Mouse (Mus musculus) C2C12 (cell line): ENCODE results near the gene Usp49.
"Not testable (repeated sequence)": the region's sequence is repeated elsewhere in the genome, so short reads cannot be mapped to it uniquely, and the experiment has no call there.

ENCODE experiments used
- CEBPB ChIP-seq: IDR thresholded peaks from one replicate; pipeline ENCODE4 v1.6.1; 2011; ENCODE audit warnings: low read depth, mild to moderate bottlenecking, control low read depth, moderate library complexity
- CTCF ChIP-seq: IDR thresholded peaks from one replicate; pipeline ENCODE4 v1.5.1; 2011; ENCODE audit not compliant: control insufficient read depth, insufficient read depth, insufficient read length
- MAX ChIP-seq: IDR thresholded peaks from one replicate; pipeline ENCODE4 v1.6.1; 2011; ENCODE audit warnings: mild to moderate bottlenecking, control low read depth
- USF1 ChIP-seq: IDR thresholded peaks from one replicate; pipeline ENCODE4 v1.6.1; 2011; ENCODE audit warnings: low read depth, mild to moderate bottlenecking, control low read depth, moderate library complexity

- not testable (repeated sequence) for TF ChIP-seq CTCF, MAX, CEBPB, USF1
Measured at GRCm38 (mm10) chr17:47598580-47599304, 31.7 kb upstream of the Usp49 start.
